ENCODE assay signal across 5 mouse cellular contexts in genomic region chr11:51966651-51967050, GRCm38 (mm10).
"Had no signal": no experiment of that assay in that cellular context is flagged by ENCODE, and none has a peak within 500 bp of the region (broad histone marks: within the 10 kb centered on the region; RNA-seq: fewer than 3 reads in every experiment).

No protein-coding gene starts in this region.

- H3K27ac ChIP-seq: neural tube, embryonic 12.5 days; neural tube, embryonic 13.5 days; neural tube, embryonic 15.5 days; stomach, embryonic 15.5 days; stomach, postnatal 0 days had no signal
